Mouse (Mus musculus) skeletal muscle tissue, adult 2 months (tissue): ENCODE data around the gene Bpifb5.
"Not testable (repeated sequence)": the region's sequence is repeated elsewhere in the genome, so short reads cannot be mapped to it uniquely, and the experiment has no call there.

Experiments used
- DNase-seq: peaks from one replicate; pipeline ENCODE4 v3.0.0-alpha.2; 2012; ENCODE audit warnings: low read depth, low spot score

Bpifb5 gene

GRCm38 (mm10) chr2:154240771-154241170, 17.2 kb downstream of the Bpifb5 start:
- DNase-seq: no peak

GRCm38 (mm10) chr2:154242726-154243125, 19.2 kb downstream of the Bpifb5 start:
- DNase-seq: not testable (repeated sequence)

DNA sequence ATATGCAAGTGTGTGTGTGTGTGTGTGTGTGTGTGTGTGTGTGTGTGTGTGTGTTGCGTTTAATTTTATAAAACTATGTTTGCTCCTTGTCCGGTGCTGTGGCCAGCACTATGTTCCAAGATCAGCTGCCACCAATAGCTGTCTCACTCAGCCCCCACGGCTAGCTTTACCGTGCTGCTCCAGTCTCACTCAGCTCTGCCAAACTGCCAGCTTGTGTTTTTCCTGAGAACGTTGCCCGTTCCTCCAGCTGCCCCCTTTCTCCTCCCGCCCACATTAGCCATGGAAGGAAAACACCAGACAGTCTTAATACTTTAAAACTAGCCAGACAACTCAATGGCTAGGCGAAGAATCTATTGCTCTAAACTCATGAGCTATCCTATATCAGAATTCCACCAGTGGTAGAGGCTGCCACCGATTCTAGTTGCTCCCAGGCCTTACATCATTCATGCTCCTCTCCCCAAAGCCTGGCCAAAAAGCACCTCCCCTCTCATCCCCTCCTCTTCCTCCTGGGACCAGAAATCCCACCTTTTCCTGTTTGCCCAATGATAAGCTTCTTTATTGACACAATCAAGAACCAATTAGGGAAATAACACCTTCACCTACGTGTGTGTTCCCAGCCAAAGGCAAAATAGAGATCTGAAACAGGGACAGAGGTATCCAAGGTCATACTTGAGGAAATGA, 20.0 kb downstream of the Bpifb5 start:
- no peak for DNase-seq

- DNase-seq: no peak
These were observed 21.8 kb downstream of the Bpifb5 start for GRCm38 (mm10) chr2:154245322-154245721.

DNA sequence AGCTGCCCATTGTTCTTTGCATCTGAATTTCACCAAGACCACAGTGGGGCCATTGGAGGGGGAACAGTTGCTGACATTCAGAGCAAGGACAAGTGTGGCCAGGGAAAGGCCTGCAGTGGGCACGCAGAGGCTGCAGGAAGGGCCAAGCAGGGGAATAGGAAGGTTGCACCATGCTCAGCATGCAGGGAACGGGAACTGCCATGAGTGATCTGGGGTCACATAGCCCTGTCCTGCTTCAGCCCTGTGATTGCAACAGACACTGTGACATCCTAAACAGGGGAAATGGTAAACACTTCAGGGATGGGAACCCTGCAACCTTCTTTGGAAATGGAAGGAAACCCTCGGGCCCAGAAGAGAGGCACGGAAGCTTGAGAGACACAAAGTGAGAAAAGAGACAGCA, 31.7 kb downstream of the Bpifb5 start:
- DNase-seq: not testable (repeated sequence)

GRCm38 (mm10) chr2:154255770-154256169, 32.2 kb downstream of the Bpifb5 start:
- no peak for DNase-seq

GRCm38 (mm10) chr2:154257554-154257953, 34.0 kb downstream of the Bpifb5 start, which contains the start of gene Bpifb9a:
Gene Bpifb9a (plus strand): TSS chr2:154257854.
- not testable (repeated sequence) for DNase-seq

GRCm38 (mm10) chr2:154264397-154264796, 40.9 kb downstream of the Bpifb5 start:
- not testable (repeated sequence) for DNase-seq
